Mouse (Mus musculus) kidney, adult 2 months (tissue): ENCODE results near the gene Csnk2a1.

Source experiments
- CTCF ChIP-seq: fragments of 200-500 bp; conservative IDR thresholded peaks from 2 replicates; pipeline ENCODE4 v1.5.1; 2011; ENCODE audit warnings: low read depth, mild to moderate bottlenecking, control low read depth, low read length, moderate library complexity, mixed read lengths; ENCODE audit not compliant: insufficient read depth, insufficient read length
- POLR2A ChIP-seq: fragments of 200-500 bp; IDR thresholded peaks from one replicate; pipeline ENCODE4 v1.6.1; 2011; ENCODE audit warnings: low read depth, low read length, control low read depth

GRCm38 (mm10) chr2:152294541-152294940, 67.9 kb downstream of the Csnk2a1 start:
- TF ChIP-seq CTCF (no peak), POLR2A (no peak)
